Mouse (Mus musculus): Measurements from ENCODE around the gene Bmyc. TPM values are rescaled to one million over a fixed set of nuclear protein-coding genes. Genes with fewer than 3 reads are reported as not detected.

The Bmyc gene
- 22.3 and 63.5 TPM in 2 replicates for polyA plus RNA-seq (2012; ENCODE audit: low replicate concordance)

DNA sequence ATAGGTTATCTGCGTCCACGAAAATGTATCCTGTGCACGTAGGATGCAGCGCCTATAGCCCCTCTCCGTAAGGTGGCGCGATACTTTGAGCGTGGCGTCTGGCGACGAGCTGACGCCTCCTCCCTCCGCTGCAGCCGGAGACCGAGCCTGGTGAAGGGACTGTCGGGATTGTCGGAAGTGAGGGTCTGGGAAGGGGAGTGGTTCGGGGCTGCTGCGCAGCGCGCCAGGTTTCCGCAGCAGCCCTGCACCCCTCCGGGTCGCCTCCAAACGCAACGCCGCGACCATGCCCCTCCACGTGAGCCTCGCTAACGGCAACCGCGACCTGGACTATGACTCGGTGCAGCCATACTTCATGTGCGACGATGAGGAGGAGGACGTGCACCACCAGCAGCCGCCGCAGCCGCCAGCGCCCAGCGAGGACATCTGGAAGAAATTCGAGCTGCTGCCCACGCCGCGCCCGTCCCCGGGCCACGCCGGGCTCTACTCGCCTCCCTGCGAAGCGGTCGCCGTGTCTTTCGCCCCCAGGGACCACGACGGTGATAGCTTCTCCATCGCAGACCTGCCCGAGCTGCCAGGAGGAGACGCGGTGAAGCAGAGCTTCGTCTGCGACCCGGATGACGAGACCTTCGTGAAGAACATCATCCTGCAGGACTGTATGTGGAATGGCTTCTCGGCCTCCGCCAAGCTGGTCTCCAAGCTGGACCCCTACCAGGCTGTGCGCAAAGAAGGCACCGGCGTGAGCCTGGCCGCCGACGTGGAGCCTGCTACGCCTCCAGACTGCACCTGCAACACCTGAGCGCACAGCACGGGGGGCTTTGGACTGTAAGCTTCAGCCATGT lies at the start of gene Bmyc:
Gene Bmyc, plus strand, starts transcription at position 97 of the 839 bp plus-strand sequence.

DNA sequence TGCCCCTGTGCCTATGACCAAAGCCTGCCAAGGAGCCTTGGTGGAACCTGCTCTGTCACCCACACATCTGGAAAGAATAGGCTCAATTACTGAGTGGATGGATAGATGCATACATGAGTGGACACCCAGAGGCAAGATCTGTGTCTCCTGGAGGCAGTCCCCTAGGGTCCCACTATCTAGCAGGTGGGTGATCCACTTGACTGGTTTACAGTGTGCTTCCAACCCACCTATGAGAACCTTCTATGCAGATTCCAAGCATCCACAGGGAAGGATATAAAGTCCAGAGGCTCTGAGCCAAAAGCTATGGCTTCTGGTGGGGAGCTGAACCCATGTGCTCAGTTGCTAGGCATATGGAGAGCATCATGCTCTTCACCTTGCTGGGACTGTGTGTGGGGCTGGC lies 48.9 kb upstream of the Bmyc start, which contains the start of gene Lcn5:
Gene Lcn5, plus strand, starts transcription at position 301 of the 400 bp plus-strand sequence.

DNA sequence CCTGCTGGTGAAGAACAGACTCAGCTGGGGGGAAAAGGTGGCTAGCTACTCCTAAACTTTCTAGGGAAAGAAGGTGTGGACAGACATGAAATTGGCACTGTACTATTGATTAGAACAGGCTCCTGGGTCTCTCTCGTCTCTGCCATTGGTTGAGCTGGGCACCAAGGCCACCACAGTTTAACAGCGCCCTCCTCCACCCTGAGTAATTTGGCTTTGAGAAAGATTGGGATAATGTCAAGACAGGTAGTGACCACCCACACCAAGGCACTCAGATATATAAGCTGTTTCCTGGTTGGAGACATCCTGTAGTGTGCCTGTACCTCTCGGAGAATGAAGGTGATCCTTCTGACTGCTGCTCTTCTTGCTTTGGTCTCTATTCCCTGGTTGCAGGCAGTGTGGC lies 30.1 kb upstream of the Bmyc start, which contains the start of gene Lcn6:
Gene Lcn6, plus strand, starts transcription at position 301 of the 400 bp plus-strand sequence.

DNA sequence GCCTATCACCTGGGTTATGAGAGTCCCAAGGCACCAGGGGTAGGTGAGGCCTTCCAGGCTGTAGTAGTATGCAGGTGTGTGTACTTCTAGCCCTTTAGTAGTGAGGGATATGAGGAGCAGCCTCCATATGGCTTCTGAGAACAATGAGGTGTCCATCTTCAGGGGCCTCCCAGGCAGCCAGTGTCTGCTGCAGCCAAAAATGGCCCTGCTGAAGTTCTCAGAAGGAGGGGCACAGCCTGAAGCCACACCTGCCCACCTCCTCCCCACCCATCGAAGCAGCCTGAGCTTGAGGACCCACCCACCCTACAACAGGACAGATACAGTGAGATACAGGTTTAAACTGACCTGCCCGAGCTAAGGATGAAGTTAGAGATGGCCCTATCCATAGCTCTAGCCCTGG lies 24.1 kb upstream of the Bmyc start, which contains the start of gene Lcn10:
Gene Lcn10, plus strand, starts transcription at position 301 of the 400 bp plus-strand sequence.

DNA sequence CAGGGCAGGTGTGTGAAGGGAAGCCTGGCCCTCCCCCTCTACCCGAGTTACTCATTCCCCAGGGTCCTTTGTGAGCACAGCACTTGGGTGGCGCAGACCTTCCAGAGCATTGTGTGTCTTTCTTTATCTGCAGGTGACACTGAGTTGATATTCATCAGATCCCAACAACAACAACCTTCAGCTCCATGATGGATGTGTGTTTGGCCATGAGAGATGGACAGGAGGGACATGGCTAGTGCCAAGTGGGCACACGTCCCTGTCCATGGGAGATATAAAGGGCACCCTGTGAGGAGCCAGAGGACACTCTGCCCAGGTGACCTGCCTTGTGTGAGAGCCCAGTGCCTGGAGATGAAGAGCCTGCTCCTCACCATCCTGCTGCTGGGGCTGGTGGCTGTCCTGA lies 6.8 kb upstream of the Bmyc start, which contains the start of gene Obp2a:
Gene Obp2a, plus strand, starts transcription at position 301 of the 400 bp plus-strand sequence.

DNA sequence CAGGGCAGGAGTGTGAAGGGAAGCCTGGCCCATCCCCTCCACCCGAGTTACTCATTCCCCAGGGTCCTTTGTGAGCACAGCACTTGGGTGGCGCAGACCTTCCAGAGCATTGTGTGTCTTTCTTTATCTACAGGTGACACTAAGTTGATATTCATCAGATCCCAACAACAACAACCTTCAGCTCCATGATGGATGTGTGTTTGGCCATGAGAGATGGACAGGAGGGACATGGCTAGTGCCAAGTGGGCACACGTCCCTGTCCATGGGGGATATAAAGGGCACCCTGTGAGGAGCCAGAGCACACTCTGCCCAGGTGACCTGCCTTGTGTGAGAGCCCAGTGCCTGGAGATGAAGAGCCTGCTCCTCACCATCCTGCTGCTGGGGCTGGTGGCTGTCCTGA lies 30.2 kb downstream of the Bmyc start, which contains the start of gene Obp2b:
Gene Obp2b, plus strand, starts transcription at position 301 of the 400 bp plus-strand sequence.

Other genes starting within 250 kb of the Bmyc start
- gene Clic3, start 249.9 kb upstream of the Bmyc start, polyA plus RNA-seq (2012; ENCODE audit: low replicate concordance) = not detected in 2 replicates
- 30.3 and 31.6 TPM in 2 replicates for gene Paxx, start 245.6 kb upstream of the Bmyc start, polyA plus RNA-seq (2012; ENCODE audit: low replicate concordance)
- not detected in 2 replicates for gene Ptgds, start 236.7 kb upstream of the Bmyc start, polyA plus RNA-seq (2012; ENCODE audit: low replicate concordance)
- gene Lcn12, start 212.8 kb upstream of the Bmyc start, polyA plus RNA-seq (2012; ENCODE audit: low replicate concordance) = not detected in 2 replicates
- 15.5 and 54.4 TPM in 2 replicates for gene Fbxw5, start 206.0 kb upstream of the Bmyc start, polyA plus RNA-seq (2012; ENCODE audit: low replicate concordance)
- gene C8g, start 205.0 kb upstream of the Bmyc start, polyA plus RNA-seq (2012; ENCODE audit: low replicate concordance) = not detected in 2 replicates
- gene Traf2, start 159.8 kb upstream of the Bmyc start, polyA plus RNA-seq (2012; ENCODE audit: low replicate concordance) = 3.7 and 9.7 TPM in 2 replicates
- gene Edf1, start 148.9 kb upstream of the Bmyc start, polyA plus RNA-seq (2012; ENCODE audit: low replicate concordance) = 336 and 839 TPM in 2 replicates
- gene Mamdc4, start 131.9 kb upstream of the Bmyc start, polyA plus RNA-seq (2012; ENCODE audit: low replicate concordance) = 0.48 and 1.4 TPM in 2 replicates
- 1.0 and 2.6 TPM in 2 replicates for gene Phpt1, start 131.5 kb upstream of the Bmyc start, polyA plus RNA-seq (2012; ENCODE audit: low replicate concordance)
- gene Ajm1, start 125.0 kb upstream of the Bmyc start, polyA plus RNA-seq (2012; ENCODE audit: low replicate concordance) = 3.0 and 3.9 TPM in 2 replicates
- 67.9 and 125 TPM in 2 replicates for gene Rabl6, start 98.2 kb upstream of the Bmyc start, polyA plus RNA-seq (2012; ENCODE audit: low replicate concordance)
- not detected in 2 replicates for gene Ccdc183, start 89.1 kb upstream of the Bmyc start, polyA plus RNA-seq (2012; ENCODE audit: low replicate concordance)
- 1.6 and 4.4 TPM in 2 replicates for gene Tmem141, start 84.7 kb upstream of the Bmyc start, polyA plus RNA-seq (2012; ENCODE audit: low replicate concordance)
- gene Fcna, start 78.7 kb upstream of the Bmyc start, polyA plus RNA-seq (2012; ENCODE audit: low replicate concordance) = 41.7 and 86.1 TPM in 2 replicates
- gene Lcn8, start 53.6 kb upstream of the Bmyc start, polyA plus RNA-seq (2012; ENCODE audit: low replicate concordance) = not detected in 2 replicates
- gene Lcn5, start 48.8 kb upstream of the Bmyc start, polyA plus RNA-seq (2012; ENCODE audit: low replicate concordance) = not detected in 2 replicates
- not detected in 2 replicates for gene Lcn6, start 30.0 kb upstream of the Bmyc start, polyA plus RNA-seq (2012; ENCODE audit: low replicate concordance)
- not detected in 2 replicates for gene Lcn10, start 24.0 kb upstream of the Bmyc start, polyA plus RNA-seq (2012; ENCODE audit: low replicate concordance)
- gene Obp2a, start 6.7 kb upstream of the Bmyc start, polyA plus RNA-seq (2012; ENCODE audit: low replicate concordance) = not detected in 2 replicates
- gene Obp2b, start 30.3 kb downstream of the Bmyc start, polyA plus RNA-seq (2012; ENCODE audit: low replicate concordance) = not detected in 2 replicates
- not detected in 2 replicates for gene Lcn3, start 58.8 kb downstream of the Bmyc start, polyA plus RNA-seq (2012; ENCODE audit: low replicate concordance)
- not detected in 2 replicates for gene Lcn11, start 70.3 kb downstream of the Bmyc start, polyA plus RNA-seq (2012; ENCODE audit: low replicate concordance)
- not detected in 2 replicates for gene Gm13539, start 75.5 kb downstream of the Bmyc start, polyA plus RNA-seq (2012; ENCODE audit: low replicate concordance)
- not detected in 2 replicates for gene Glt6d1, start 109.1 kb downstream of the Bmyc start, polyA plus RNA-seq (2012; ENCODE audit: low replicate concordance)
- not detected in 2 replicates for gene Lcn9, start 116.4 kb downstream of the Bmyc start, polyA plus RNA-seq (2012; ENCODE audit: low replicate concordance)
- gene Sohlh1, start 140.5 kb downstream of the Bmyc start, polyA plus RNA-seq (2012; ENCODE audit: low replicate concordance) = not detected in 2 replicates
- 0.08 TPM in 1 of 2 replicates, not detected in the other for gene Kcnt1, start 157.0 kb downstream of the Bmyc start, polyA plus RNA-seq (2012; ENCODE audit: low replicate concordance)